Mouse (Mus musculus) megakaryocyte, embryonic 14.5 days (primary cell): ENCODE results near the gene Snrpg.

Source experiments
- FLI1 ChIP-seq: IDR thresholded peaks from 2 replicates; pipeline ENCODE4 v1.6.1; 2012; ENCODE audit warnings: low read length, inconsistent platforms, mixed read lengths
- GATA1 ChIP-seq: IDR thresholded peaks from 3 replicates; pipeline ENCODE4 v1.6.1; 2012; ENCODE audit warnings: mixed read lengths, low read length, inconsistent platforms, borderline replicate concordance

DNA sequence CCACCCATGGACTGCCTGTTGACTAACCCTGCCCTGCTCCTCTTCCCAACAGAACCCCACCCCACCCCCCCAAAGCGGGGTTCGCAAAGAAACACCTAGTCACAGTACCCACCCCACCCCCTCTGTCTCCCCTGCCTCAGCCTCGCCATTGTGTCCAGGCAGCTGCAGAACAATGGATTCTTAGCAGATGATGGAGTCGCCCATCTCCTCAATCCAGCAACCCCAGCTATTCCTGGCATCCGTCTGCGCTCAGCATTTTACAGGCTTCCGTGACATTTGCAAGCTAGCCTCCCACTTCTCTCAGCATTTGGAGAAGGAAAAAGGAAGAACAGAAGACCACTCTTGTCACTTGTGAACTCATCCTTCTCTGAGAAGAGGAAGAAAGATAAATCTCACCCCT is 27.4 kb upstream of the Snrpg start:
- TF ChIP-seq GATA1 (no peak), FLI1 (no peak)
